Mouse (Mus musculus) liver, embryonic 13.5 days (tissue): Measurements from ENCODE around the gene Dab2ip. TPM values are rescaled to one million over a fixed set of nuclear protein-coding genes. Genes with fewer than 3 reads are reported as not detected.
A peak's percentile ranks its signal among the peaks of the same experiment; 100 is the strongest.

Source experiments
- ATAC-seq: fragments of 200-750 bp; cut with Nextera tagmentation; 2 replicates; pipeline ENCODE4 v1.8.0; 2017; ENCODE audit warnings: low read depth, mild to moderate bottlenecking, moderate number of reproducible peaks, moderate library complexity
- DNase-seq: peaks from one replicate; pipeline ENCODE4 v3.0.0; 2022
- H3K27ac ChIP-seq: fragments of 300-500 bp; sonication (generic); 2 replicates; pipeline ENCODE4 v1.5.1; 2015; ENCODE audit warnings: moderate library complexity, mild to moderate bottlenecking, inconsistent platforms
- H3K27me3 ChIP-seq: fragments of 300-500 bp; sonication (generic); 2 replicates; pipeline ENCODE4 v1.6.1; 2015; ENCODE audit warnings: mild to moderate bottlenecking, inconsistent platforms
- H3K36me3 ChIP-seq: fragments of 300-500 bp; sonication (generic); 2 replicates; pipeline ENCODE4 v1.6.1; 2015; ENCODE audit warnings: mild to moderate bottlenecking, inconsistent platforms
- H3K4me1 ChIP-seq: fragments of 300-500 bp; sonication (generic); replicated peaks from 2 replicates; pipeline ENCODE4 v1.6.1; 2015; ENCODE audit warnings: inconsistent platforms
- H3K4me2 ChIP-seq: fragments of 300-500 bp; sonication (generic); 2 replicates; pipeline ENCODE4 v1.6.1; 2015; ENCODE audit warnings: inconsistent platforms, mild to moderate bottlenecking, moderate library complexity
- H3K4me3 ChIP-seq: fragments of 300-500 bp; sonication (generic); replicated peaks from 2 replicates; pipeline ENCODE4 v1.5.1; 2015; ENCODE audit warnings: mild to moderate bottlenecking, inconsistent platforms
- H3K9ac ChIP-seq: fragments of 300-500 bp; sonication (generic); 2 replicates; pipeline ENCODE4 v1.6.1; 2015; ENCODE audit warnings: mild to moderate bottlenecking, inconsistent platforms
- H3K9me3 ChIP-seq: fragments of 300-500 bp; sonication (generic); replicated peaks from 2 replicates; pipeline ENCODE4 v1.6.1; 2016; ENCODE audit warnings: inconsistent platforms
- WGBS: fragments of 180-500 bp; shearing (Covaris S2); methylation state at CpG from one replicate; pipeline ENCODE4 v1.1.7; 2015; ENCODE audit not compliant: insufficient replicate concordance; 5-methylcytosine and 5-hydroxymethylcytosine counted together
- polyA plus RNA-seq: library from polyadenylated mRNA; unstranded; fragments of >200 nt; fragmentation: Nextera tagmentation; extraction: Ambion mirVana; gene quantifications from 2 replicates; pipeline ENCODE4 v1.2.1, GENCODE M21; 2015

The Dab2ip gene
- 5.2 and 6.7 TPM in 2 replicates for polyA plus RNA-seq

- no peaks in the 10 kb centered on the region for H3K4me1 ChIP-seq
Measured at GRCm38 (mm10) chr2:35557911-35558825, at the start of gene Dab2ip. Dab2ip (plus strand) TSS chr2:35558266.

DNA sequence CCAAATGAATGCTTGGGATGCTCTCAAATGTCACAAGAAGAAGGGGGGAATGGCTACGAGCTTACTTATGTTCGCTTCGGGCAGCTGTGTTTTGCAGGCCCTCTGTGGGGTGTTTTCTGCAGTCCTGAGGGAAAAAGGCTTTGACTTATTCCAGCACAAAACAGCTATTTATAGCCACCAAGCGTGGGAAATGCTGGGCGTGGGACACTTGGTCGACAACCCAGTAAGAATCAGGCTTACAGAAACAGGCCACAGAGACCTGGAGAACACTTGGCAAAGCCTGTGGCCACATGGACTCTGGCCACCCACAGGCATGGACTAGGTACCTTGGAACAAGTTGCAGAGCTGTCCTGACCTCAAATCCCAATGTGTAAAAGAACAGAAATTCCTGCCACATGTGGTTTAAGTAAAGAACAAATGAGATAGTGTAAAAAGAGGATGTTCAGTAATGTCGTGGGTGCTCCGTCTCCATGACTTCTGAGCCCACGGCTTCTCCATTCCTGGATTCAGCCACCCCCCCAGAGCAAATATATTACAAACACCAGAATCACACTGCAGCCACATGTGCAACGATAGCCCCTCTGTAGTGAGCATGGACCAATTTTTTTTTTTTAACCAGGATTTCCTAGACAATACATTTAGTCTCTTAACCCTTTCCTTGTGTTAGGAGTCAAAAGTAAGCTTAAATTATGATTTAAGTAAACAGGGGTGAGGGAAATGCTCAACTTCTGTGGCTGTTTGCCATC lies 49.3 kb upstream of the Dab2ip start:
- Histone ChIP-seq H3K9me3 (no peaks in the 10 kb centered on the region), H3K9ac (no peak overlapping the region), H3K4me3 (no peak overlapping the region), H3K27me3 (no peaks in the 10 kb centered on the region), H3K4me1 (peaks cover 68% of the 10 kb centered on the region), H3K4me2 (no peak overlapping the region), H3K27ac (peak overlapping the region; percentile 94), H3K36me3 (no peaks in the 10 kb centered on the region)
- ATAC-seq (no peak), DNase-seq (no peak)
- 43% methylated on average over 10 of the region's 10 CpGs for WGBS

More at GRCm38 (mm10) chr2:35557911-35558825, at the start of gene Dab2ip:
- no peak within 1 kb of the TSS for H3K9ac ChIP-seq
- ATAC-seq: no peak
- no peaks in the 10 kb centered on the region for H3K36me3 ChIP-seq
- no peaks in the 10 kb centered on the region for H3K9me3 ChIP-seq
- no peak within 1 kb of the TSS for H3K4me3 ChIP-seq
- 73% methylated on average over 29 of the region's 29 CpGs for WGBS
- no peak within 1 kb of the TSS for H3K4me2 ChIP-seq
- H3K27ac ChIP-seq: no peak within 1 kb of the TSS
- DNase-seq: no peak
- peaks cover 16% of the 10 kb centered on the region; the same call in 1 of the 2 replicates for H3K27me3 ChIP-seq

GRCm38 (mm10) chr2:35509343-35509667 lies 48.8 kb upstream of the Dab2ip start:
- no peaks in the 10 kb centered on the region for H3K9me3 ChIP-seq
- no peak overlapping the region for H3K9ac ChIP-seq
- no peaks in the 10 kb centered on the region for H3K27me3 ChIP-seq
- H3K4me3 ChIP-seq: no peak overlapping the region
- 12% methylated on average over 6 of the region's 6 CpGs for WGBS
- DNase-seq: no peak
- H3K4me2 ChIP-seq: no peak overlapping the region
- no peaks in the 10 kb centered on the region for H3K36me3 ChIP-seq
- peaks cover 63% of the 10 kb centered on the region for H3K4me1 ChIP-seq
- no peak for ATAC-seq
- H3K27ac ChIP-seq: 0 out of 2 replicates have a peak overlapping the region, but pooled peaks have one; percentile 20

DNA sequence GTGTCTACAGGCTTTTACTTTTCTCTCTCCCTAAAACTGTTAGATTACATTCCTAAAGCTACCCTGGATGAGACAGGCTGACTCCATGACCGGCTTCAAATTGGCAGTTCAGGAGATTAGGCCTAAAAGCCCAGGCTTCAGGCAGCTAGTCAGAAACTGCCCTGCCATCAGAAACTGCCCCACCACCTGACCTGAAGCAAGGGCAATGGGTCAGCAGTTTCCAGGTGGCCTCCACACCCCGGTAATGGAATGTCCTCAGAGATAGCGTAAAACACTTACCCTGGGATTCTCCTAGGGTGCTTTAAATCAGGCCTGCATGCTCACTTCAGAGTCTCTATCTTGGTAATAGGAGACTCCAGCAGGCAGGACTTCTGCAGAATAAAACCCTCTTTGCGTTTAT lies 48.2 kb upstream of the Dab2ip start:
- Histone ChIP-seq H3K27me3 (no peaks in the 10 kb centered on the region), H3K4me3 (no peak overlapping the region), H3K9me3 (no peaks in the 10 kb centered on the region), H3K27ac (no peak overlapping the region), H3K9ac (no peak overlapping the region), H3K4me2 (no peak overlapping the region), H3K36me3 (no peaks in the 10 kb centered on the region), H3K4me1 (peaks cover 57% of the 10 kb centered on the region)
- ATAC-seq (no peak), DNase-seq (no peak)
- WGBS: 59% methylated on average over 4 of the region's 4 CpGs

GRCm38 (mm10) chr2:35510920-35511319 lies 47.1 kb upstream of the Dab2ip start:
- Histone ChIP-seq H3K9ac (no peak overlapping the region), H3K36me3 (no peaks in the 10 kb centered on the region), H3K4me3 (no peak overlapping the region), H3K4me2 (no peak overlapping the region), H3K27me3 (no peaks in the 10 kb centered on the region), H3K27ac (peak overlapping the region; percentile 13; the same call in 1 of the 2 replicates), H3K4me1 (peaks cover 46% of the 10 kb centered on the region), H3K9me3 (no peaks in the 10 kb centered on the region)
- DNase-seq (no peak), ATAC-seq (no peak)
- WGBS: 60% methylated on average over 1 of the region's 1 CpGs

- Histone ChIP-seq H3K27ac (no peak overlapping the region), H3K9ac (no peak overlapping the region), H3K4me3 (no peak overlapping the region), H3K27me3 (no peaks in the 10 kb centered on the region), H3K36me3 (no peaks in the 10 kb centered on the region), H3K9me3 (no peaks in the 10 kb centered on the region), H3K4me2 (no peak overlapping the region), H3K4me1 (peaks cover 33% of the 10 kb centered on the region)
- no peak for ATAC-seq
- DNase-seq: no peak
- WGBS: 76% methylated on average over 4 of the region's 4 CpGs
Measured at GRCm38 (mm10) chr2:35512226-35512625, 45.8 kb upstream of the Dab2ip start.

DNA sequence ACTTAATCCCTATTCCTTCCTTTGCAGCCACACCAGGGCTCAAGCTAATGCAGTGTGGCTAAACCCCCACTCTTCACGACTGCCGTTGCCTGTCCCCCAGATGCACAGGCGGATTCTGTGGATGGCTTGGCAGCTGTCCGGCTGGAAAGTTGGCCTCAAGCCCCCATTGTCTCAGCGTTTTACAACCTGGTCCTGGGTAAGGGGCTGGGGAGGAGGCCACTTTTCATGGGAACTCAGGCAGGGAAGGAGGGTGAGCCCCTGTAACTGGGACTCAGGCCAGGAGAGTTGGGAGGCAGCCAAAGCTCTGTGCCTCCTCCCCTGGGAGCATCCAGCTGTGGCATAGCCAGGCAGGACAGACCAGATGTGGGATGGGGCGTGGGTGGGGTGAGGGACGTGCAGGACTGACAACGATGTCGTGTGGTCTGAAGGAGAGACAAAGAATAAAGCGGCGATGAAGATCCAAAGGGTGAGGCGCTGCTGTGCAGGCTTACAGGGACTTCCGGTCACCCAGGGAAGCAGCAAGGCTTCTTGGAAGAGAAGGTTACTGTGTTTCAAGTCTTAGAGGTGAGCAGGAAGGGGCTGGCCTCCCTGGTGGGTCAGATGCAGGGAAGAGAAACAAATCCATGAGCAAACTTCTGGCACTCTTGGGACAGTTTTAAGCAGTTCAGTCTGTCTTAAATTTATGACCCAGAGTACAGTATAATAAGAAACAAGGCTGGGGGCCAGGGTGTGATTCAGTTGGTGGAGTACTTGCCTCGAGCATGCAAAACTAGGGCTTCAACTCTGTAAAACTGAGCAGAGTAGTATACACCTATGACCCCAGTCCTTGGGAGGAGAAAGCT lies 43.8 kb upstream of the Dab2ip start:
- H3K27ac ChIP-seq: peak overlapping the region; percentile 29

GRCm38 (mm10) chr2:35526612-35527242 lies 31.3 kb upstream of the Dab2ip start:
- H3K27ac ChIP-seq: no peak overlapping the region
- WGBS: 44% methylated on average over 14 of the region's 14 CpGs

More for the DNA sequence above, 43.8 kb upstream of the Dab2ip start:
- no peak overlapping the region for H3K4me3 ChIP-seq
- H3K9ac ChIP-seq: no peak overlapping the region
- no peaks in the 10 kb centered on the region for H3K36me3 ChIP-seq
- DNase-seq (no peak), ATAC-seq (no peak)
- peaks cover 15% of the 10 kb centered on the region for H3K4me1 ChIP-seq
- H3K4me2 ChIP-seq: no peak overlapping the region
- H3K9me3 ChIP-seq: no peaks in the 10 kb centered on the region
- WGBS: 66% methylated on average over 14 of the region's 14 CpGs
- H3K27me3 ChIP-seq: no peaks in the 10 kb centered on the region

DNA sequence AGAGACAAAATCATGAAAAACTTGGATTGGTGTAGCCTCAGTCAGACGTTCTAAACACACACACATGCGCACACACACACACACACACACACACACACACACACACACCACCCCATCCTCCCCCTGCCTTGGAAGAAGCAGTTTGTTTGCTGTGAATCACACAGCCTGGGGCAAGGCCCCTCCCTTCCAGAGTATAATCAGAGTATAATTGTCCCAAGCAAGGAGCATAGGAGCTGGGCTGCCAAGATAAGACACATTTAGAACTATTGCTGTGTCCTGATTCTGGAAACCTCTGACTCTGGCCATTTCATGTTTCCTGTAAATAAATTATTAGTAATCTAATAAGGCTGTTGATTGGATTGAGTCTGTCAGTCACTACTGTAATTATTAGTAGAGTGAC lies 29.0 kb upstream of the Dab2ip start:
- H3K27me3 ChIP-seq: no peaks in the 10 kb centered on the region
- no peak overlapping the region for H3K4me3 ChIP-seq
- no peak for ATAC-seq
- 71% methylated on average over 2 of the region's 2 CpGs for WGBS
- no peak for DNase-seq
- H3K27ac ChIP-seq: no peak overlapping the region
- no peak overlapping the region for H3K4me2 ChIP-seq
- no peak overlapping the region for H3K9ac ChIP-seq
- no peaks in the 10 kb centered on the region for H3K36me3 ChIP-seq
- peaks cover 7% of the 10 kb centered on the region; the same call in 1 of the 2 replicates for H3K4me1 ChIP-seq
- no peaks in the 10 kb centered on the region for H3K9me3 ChIP-seq

More at GRCm38 (mm10) chr2:35526612-35527242, 31.3 kb upstream of the Dab2ip start:
- Histone ChIP-seq H3K36me3 (no peaks in the 10 kb centered on the region), H3K9me3 (no peaks in the 10 kb centered on the region), H3K4me1 (peaks cover 7% of the 10 kb centered on the region; the same call in 1 of the 2 replicates), H3K27me3 (no peaks in the 10 kb centered on the region), H3K4me3 (no peak overlapping the region), H3K9ac (no peak overlapping the region), H3K4me2 (no peak overlapping the region)
- DNase-seq: no peak
- ATAC-seq: no peak

- Histone ChIP-seq H3K4me2 (no peak overlapping the region), H3K4me3 (no peak overlapping the region), H3K4me1 (peaks cover 7% of the 10 kb centered on the region; the same call in 1 of the 2 replicates), H3K36me3 (no peaks in the 10 kb centered on the region), H3K27ac (no peak overlapping the region), H3K27me3 (no peaks in the 10 kb centered on the region), H3K9ac (no peak overlapping the region), H3K9me3 (no peaks in the 10 kb centered on the region)
- ATAC-seq (no peak), DNase-seq (no peak)
- WGBS: 55% methylated on average over 4 of the region's 4 CpGs
Measured at GRCm38 (mm10) chr2:35529856-35530255, 28.2 kb upstream of the Dab2ip start.
